Mouse (Mus musculus): Measurements from ENCODE around the gene Trappc4.
A peak's percentile ranks its signal among the peaks of the same experiment; 100 is the strongest.
"Not testable (repeated sequence)": the region's sequence is repeated elsewhere in the genome, so short reads cannot be mapped to it uniquely, and the experiment has no call there.

The Trappc4 gene

DNA sequence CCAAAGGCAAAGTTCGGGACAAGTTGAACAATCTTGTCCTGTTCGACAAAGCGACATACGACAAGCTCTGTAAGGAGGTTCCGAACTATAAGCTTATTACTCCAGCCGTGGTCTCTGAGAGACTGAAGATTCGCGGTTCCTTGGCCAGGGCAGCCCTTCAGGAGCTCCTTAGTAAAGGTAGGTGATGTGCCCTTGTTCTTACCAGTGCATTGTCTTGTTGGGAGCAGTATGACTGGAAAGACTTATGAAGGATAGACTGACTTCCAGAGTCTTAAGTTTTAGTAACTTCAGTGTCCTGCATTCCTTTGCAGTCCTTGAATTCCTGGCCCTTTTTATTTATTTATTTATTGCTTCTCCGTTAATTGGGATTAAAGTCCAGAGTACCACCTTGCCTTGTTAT, 1.3 kb upstream of the Trappc4 start:
- DNase-seq (ENCODE audit: low spot score in 2 of 2) = not testable (repeated sequence)

DNA sequence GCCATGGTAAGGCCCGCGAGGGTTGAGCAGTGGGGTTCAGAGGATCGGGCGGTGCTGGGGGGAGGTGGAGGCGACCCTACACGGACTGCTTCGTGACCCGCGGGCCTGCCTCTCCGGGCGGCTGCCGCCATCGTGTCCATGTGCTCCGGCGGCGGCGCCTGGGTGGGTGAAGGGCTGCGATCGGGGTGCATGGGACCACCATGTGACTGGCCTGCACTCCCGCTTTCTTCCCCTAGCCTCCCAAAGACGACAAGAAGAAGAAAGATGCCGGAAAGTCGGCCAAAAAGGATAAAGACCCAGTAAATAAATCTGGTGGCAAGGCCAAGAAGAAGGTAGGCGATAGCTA, 325 bp upstream of the Trappc4 start:
- DNase-seq (ENCODE audit: low spot score in 2 of 2) = no peak

DNA sequence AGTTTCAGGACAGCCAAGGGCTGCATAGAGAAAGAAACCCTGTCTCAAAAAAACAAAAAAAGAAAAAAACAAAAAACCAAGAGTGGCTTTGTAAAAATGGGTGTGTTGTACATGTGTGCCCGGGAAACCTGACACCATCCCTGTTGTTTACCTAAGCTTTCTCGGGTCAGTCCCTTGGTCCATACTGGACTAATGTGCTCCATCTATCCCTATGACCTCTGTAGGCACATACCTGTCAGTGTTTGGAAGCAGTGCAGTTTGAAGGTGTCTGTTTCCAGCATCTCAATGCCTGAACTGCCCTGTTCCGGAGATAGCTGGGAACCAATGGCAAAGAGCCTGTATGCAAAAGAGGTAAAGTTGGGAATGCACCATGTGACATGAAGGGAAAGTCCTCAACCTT, 2.4 kb downstream of the Trappc4 start:
- no peak for DNase-seq (ENCODE audit: low spot score in 2 of 2)

DNA sequence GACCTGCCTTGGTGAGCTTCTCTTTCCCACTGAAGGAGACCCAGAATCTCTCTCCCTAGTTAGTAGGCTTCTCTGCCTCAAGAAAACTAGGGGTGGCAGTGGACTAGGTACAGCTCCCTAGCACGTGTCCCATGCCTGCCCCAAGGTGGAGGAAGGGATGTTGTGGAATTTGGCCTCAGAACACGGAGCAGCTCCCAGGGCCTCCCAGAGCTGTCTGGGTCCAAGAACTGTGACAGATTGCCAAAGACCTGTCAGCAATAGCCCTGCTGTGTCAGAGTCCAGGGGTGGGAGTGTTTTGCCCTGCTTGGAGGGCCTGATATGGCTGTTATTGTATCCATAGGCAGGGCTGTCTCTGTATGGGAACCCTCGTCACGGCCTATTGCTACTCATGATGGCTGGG, 6.3 kb downstream of the Trappc4 start:
- no peak for DNase-seq (ENCODE audit: low spot score in 2 of 2)

DNA sequence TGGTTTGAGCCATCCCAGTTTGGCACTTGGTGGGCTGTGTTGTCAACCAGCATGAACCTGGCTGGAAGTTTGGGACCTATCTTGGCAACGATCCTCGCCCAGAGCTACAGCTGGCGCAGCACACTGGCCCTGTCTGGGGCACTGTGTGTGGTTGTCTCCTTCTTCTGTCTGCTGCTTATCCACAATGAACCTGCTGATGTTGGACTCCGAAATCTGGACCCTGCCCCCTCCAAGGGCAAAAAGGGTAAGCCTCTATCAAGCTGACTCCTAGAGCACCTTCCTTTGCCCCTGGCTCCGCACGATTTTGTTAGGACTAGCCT, 7.6 kb downstream of the Trappc4 start:
- no peak for DNase-seq (ENCODE audit: low spot score in 2 of 2)

DNA sequence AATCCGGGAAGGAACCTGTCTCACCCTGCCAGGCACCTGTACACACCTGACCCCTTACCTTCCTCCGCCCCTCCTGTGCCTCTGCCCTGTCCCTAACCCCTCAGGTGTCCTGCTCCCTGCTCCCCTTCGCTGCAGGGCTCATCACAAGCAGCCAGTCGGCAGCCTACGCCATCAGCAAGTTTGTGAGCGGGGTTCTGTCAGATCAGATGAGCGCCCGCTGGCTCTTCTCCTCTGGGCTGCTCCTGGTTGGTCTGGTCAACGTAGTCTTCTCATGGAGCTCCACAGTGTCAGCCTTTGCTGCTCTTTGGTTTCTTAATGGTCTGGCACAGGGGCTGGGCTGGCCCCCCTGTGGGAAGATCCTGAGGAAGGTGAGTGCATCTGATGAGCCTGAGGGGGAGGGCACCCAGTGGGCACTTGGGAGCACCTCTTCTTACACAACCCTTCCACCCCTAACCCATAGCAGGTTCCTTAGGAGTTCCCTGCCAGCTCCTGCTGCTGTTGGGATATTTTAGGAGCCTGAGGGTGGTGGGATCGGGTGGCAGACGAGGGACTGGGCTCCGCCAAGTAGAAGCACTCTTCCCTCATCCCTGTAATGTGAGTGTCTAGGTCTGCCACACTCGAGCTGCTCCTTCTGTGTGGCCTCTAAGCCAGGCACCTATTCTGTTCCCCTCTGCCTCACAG, 8.1 kb downstream of the Trappc4 start:
- no peak for DNase-seq (ENCODE audit: low spot score in 2 of 2)

DNA sequence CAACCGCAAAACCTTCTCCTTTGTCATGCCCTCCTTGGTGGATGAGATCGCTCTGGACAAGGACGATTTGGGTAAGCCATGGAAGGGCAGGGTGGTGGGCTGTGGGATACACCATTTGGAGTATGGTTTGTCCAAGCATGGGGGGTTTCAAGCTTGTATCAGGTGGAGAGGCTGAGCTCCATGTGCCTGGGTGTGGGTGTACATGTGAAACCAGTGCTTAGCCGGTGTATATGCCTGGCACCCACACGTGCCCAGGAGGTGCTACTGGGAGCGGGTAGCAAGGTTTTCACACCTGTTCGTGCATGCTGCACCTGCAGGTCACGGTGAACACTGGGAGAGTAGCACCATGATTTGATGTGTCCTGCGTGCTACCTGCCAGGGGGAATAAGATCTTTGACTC, 8.8 kb downstream of the Trappc4 start:
- DNase-seq (ENCODE audit: low spot score in 2 of 2) = no peak

DNA sequence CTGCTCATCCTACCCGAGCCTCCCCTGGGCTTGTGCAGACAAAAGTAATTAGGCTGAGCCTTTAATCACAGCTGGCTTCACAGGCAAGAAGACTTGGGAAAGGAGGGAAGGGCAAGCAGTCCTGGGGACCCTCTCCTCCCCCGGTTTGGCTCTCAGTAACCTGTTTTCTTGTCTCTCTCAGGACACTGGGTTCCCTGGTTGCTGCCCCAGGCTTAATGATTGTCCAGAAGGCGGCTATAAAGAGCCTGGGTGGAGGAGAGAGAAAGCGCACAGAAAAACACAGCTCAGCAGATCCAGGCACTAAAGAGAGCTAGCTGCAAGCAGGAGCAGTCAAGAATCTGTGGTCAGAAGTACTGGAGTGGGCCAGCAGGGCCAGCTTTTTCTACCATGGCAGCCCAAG, 9.3 kb downstream of the Trappc4 start:
- no peak for DNase-seq (ENCODE audit: low spot score in 2 of 2)

DNA sequence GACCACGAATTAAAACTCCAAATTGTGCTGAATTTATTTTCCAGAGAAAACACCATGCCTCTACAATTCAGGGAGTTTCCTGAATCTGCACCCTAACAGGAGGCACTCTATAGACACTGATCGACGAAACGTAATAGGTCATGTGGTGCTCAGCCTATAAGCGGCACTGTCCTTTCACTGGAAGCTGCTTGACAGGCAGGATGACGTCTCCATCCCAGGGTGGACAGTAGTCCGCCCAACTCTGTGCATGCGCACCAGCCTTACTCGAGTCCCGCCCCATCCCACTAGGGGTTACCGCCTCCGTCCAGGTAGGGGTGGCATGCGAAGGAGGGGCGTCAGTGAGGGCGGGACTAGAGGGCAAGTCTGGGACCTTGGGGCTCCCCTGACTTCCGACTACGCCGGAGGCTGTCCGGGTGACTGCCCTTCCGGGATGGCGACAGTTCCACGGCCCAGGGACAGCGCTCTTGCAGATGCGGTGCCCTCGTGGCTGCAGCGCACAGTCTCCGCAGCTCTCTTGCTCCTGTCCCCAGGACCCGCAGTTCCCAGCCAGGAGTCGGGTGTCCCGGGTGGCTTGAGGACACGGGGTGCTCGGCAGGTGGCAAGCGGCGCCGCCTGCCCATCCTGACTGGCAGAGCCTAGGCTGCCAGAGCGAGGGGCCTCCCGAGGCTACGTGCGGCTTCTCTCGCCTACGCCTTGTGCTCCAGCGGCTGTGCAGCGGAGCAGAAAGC, 10.6 kb downstream of the Trappc4 start, which contains the start of gene Slc37a4:
Slc37a4 (plus strand) TSS at position 169 of the 728 bp plus-strand sequence.
- DNase-seq (ENCODE audit: low spot score in 2 of 2) = peak; percentile 93 to 97

DNA sequence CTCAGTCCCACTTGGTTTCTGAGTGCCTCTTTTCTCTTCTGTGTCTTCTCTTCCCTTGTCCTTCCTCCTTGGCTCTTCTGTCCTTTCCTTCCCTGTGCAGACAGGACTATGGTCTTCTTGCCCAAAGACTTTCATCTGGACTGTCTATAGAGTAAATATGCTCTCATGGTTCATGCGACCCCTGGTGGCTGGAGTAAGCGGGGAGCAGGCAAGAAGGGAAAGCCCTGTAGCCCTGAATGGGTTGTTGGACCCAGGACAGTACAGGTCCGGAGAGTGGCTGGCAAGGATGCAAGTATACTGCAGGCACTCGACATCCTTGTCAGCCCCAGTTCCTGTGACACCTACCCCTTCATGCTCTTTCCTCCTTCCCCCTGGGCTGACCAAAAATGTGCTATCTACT, 15.9 kb downstream of the Trappc4 start:
- DNase-seq (ENCODE audit: low spot score in 2 of 2) = peak; percentile 56 to 66

DNA sequence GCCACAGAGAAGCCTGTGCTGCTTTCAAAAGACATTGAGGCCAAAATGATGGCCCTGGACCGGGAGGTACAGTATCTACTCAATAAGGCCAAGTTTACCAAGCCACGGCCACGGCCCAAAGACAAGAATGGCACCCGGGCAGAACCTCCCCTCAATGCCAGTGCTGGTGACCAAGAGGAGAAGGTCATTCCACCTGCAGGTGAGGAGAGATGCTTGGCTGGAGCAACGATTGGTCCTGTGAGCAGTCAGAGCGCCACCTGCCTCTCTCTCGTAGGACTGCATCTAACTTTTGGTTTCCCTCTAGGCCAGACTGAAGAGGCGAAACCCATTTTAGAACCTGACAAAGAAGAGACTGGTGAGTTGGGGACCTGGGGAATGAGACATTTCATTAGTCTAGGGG, 18.1 kb downstream of the Trappc4 start:
- DNase-seq (ENCODE audit: low spot score in 2 of 2) = no peak

DNA sequence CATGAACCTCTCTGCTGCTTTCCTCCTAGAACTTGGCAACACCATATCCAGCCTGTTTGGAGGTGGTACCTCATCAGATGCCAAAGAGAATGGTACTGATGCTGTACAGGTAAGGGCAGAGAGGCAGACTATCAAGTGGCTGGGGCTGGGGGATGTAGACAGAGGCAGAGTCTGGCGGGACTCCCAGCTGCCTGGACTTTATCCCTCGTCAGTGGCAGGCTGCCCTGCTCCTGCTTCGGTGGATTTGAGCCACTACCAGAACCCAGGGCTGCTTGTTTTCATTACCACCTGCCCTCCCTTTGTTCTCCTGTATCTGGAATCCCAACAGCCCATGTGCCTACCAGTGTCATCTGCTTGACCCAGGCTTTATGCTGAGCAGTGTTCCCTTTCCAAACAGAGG, 20.2 kb downstream of the Trappc4 start:
- no peak for DNase-seq (ENCODE audit: low spot score in 2 of 2)

DNA sequence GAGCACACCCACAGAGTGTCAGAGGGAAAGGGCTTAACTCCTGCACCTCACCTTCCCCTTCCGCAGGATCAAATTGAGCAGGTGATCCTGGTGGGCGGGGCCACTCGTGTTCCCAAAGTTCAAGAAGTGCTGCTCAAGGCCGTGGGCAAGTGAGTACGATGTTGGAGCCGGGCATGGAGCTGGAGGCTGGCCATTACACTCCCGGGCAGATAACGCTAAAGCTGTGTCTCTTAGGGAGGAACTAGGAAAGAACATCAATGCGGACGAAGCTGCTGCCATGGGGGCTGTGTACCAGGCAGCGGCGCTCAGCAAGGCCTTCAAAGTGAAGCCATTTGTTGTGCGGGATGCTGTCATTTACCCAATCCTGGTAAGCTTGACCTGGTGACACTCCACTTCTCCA, 22.8 kb downstream of the Trappc4 start:
- DNase-seq (ENCODE audit: low spot score in 2 of 2) = no peak

DNA sequence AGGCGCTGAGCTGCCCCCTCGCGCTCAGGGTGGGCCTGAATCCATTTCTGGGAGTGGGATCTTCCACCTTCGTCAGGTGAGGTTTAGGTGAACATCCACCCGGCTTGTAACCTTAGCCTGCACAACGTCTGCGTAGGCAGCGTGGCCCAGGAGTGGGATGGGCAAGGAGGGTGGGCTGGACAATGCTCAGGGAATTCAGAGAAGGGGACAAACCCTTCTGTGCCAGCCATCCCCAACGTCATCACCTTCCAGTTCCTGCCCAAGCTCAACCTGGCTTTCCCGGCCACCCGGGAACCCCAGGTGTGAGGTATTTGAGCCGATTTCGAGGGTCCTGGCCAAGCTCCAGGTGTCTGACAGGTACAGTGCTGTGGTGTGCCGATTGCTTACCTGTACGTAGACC, 27.5 kb downstream of the Trappc4 start:
- DNase-seq (ENCODE audit: low spot score in 2 of 2) = no peak

DNA sequence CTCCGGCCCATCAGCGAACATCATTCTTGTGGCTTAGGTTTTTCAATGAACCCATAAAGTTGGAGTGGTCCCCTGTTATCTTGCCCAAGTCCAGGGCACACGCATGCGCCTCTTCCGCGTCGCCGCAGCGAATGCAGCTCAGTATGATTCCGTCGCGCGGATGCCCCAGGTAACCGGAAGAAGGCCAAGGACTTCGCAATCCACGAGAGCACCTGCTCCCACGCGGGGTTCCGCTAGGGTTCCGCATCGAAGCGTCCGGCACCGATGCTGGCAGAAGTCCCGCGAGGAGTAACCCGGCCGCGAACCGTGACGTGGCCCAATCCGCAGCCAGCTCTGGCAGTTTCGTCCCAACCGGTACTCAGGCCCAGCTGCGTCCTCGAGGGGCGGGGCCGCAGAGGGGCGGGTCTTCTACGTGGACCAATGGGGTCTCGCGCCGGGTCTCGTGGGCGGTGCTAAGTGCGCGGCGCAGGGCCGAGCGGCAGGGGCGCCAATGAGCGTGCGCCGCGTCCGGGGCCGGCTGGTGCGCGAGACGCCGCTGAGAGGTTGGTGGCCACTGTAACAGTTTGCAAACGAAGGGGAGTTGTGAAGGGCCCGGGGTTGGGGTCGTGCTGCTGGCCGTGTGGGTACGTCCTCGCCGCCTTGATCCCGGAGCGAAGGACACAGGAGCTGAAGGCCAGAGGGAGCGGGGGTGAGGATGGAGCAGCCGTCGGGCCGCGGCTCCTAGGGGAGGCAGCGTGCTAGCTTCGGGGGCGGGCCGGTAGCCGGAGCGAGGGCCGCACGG, 28.2 kb downstream of the Trappc4 start, which contains the start of gene Hyou1:
Hyou1 (plus strand) TSS at position 437 of the 781 bp plus-strand sequence.
- DNase-seq (ENCODE audit: low spot score in 2 of 2) = peak; percentile 98 to 99

DNA sequence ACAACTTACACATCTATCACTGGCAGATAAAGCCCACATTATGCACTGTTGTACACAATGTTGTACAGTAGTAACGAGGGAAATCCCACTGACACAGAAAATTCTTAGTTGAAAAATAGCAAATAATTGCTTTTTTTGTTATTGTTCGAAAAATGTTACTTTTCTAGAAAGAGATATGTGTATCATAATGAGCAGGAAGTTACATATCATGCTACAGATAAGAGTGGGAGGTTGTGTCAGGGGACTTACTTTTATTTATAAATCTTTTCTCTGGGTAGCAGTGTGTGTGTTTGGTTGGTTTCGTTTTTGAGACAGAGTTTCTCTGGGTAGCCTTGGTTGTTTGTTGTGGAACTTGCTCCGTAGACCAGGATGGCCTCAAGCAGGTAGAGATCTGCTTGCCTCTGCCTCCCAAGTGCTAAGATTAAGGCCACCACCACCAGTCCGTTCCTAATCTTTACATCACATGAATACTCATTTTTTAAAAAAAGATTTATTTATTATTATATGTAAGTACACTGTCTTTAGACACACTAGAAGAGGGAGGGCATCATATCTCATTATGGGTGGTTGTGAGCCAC, 29.2 kb downstream of the Trappc4 start:
- DNase-seq (ENCODE audit: low spot score in 2 of 2) = no peak

DNA sequence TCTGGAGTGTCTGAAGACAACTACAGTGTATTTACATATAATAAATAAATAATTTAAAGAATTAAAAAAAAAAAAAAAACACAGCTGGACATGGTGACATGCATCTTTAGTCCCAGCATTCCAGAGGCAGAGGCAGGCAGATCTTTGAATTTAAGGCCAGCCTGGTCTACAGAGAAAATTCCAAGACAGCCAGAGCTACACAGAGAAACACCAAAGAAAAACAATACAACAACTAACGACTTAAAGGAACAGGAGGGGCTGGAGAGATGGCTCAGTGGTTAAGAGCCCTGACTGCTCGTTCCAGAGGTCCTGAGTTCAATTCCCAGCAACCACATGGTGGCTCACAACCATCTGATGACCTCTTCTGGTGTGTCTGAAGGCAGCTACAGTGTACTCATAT, 30.1 kb downstream of the Trappc4 start:
- DNase-seq (ENCODE audit: low spot score in 2 of 2) = not testable (repeated sequence)

DNA sequence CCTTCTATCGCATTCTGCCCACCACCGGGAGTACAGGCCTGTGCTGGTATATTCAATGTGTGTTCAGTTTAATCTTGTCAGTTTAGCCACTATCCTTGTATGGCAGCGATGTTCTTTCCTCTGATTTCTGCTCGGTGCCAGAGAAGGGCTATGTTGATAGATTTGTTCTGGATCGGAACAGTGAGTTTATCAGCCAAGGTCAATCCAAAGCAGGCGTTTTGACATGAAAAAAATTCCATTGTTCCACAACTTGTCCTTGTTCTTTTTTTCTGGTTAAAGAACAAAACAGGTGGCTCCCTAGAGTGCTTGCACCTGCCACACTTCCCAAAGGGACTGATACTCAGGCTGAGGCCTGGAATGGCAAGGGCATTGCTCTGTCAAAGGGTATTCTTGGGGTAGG, 31.3 kb downstream of the Trappc4 start:
- DNase-seq (ENCODE audit: low spot score in 2 of 2) = no peak

DNA sequence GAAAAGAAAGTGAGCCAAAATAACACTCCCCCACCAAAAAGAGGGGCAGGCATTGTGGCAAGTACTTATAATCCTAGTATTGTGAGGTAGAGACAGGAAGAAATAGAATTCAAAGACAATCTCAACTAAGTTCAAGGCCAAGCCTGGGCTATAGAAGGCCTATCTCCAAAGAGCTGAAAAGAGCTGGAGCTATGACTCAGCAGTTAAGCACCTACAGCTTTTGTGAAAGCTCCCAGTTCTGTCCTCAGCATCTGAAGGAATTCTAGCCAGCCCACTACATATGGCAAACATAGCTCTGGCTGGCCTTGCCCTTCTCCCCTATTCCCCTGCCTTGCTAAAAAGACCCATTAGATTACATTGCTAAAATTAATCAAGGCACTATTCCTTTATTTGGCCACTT, 34.0 kb downstream of the Trappc4 start:
- DNase-seq (ENCODE audit: low spot score in 2 of 2) = no peak

DNA sequence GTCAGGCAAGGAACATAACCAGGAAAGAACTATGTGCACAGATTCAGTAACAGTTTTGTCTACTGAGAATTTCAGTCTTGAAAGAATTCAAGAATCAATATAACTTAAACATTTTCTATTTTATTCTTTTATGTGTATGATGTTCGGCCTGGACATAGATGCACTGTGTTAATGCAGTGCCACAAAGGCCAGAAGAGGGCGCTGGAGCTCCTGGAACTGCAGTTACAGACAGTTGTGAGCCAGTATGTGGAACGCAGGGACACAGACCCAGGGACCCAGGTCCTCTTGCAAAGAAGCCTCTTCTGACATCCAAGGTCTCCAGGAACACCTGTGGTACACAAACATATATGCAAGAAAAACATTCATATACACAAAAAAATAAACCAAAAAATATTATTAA, 42.9 kb downstream of the Trappc4 start:
- DNase-seq (ENCODE audit: low spot score in 2 of 2) = no peak

DNA sequence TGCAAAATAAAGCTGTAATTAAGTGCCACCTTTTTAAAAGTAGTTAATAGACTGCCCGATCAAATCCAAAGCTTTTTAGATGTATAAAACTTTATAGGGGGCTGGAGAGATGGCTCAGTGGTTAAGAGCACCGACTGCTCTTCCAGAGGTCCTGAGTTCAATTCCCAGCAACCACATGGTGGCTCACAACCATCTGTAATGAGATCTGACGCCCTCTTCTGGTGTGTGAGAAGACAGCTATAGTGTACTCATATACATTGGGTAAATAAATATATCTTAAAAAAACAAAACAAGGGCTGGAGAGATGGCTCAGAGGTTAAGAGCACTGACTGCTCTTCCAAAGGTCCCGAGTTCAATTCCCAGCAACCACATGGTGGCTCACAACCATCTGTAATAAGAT, 45.5 kb downstream of the Trappc4 start:
- not testable (repeated sequence) for DNase-seq (ENCODE audit: low spot score in 2 of 2)

DNA sequence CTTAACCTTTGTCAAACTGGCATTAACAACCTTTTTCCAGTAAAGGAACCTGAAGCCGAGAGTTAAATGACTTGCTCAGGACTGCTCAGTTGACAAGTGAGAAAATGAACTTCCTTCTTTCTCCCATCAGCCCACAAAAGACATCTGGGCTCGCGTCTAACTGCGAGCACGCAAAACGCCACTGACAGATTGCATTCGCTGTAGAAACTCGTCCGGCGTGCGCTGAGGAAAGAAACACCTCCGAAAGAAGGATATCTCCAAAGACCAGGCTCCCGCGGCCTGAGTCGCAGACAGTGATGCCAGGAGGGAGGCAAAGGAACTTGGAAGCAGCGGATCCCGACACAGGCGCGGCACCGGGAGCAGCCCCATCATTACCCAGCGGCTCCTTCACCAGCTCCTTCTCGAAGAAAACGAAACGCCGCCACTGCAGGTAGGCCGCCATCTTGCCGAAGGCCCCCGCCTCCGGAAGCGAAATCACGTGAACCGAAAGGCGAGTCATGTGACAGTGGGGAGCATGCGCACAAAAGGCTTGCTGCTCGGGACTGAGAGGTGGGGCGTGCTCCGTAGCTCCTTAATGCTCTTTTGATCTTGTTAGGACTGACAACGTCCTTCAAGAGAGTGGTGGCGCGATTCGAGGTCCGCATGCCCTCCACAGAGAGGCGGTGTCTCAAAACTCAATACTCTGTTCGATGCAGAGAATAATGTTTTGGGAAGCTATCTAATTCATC, 46.0 kb downstream of the Trappc4 start, which contains the start of gene Vps11:
Vps11 (minus strand) TSS at position 481 of the 728 bp plus-strand sequence.
- DNase-seq (ENCODE audit: low spot score in 2 of 2) = peak; percentile 85 to 92
